Mouse (Mus musculus) Patski (cell line): ENCODE measurements around the gene Cgnl1. TPM values are rescaled to one million over a fixed set of nuclear protein-coding genes. Genes with fewer than 3 reads are reported as not detected.

Source experiments
- ATAC-seq: fragments of 100-300 bp; one replicate; pipeline ENCODE4 v1.8.0; 2021
- CTCF ChIA-PET: fragments of 350-600 bp; sonication (Branson Sonifier 250); formaldehyde crosslinking; loops from one replicate; lab custom pipeline; 2022; ENCODE audit warnings: inconsistent platforms; lab: Charles Lee
- POLR2A ChIA-PET: fragments of 350-600 bp; sonication (Branson Sonifier 250); formaldehyde crosslinking; loops from one replicate; lab custom pipeline; 2022; ENCODE audit warnings: antibody characterized with exemption, inconsistent platforms; lab: Charles Lee
- DNase-seq: peaks from one replicate; pipeline ENCODE4 v3.0.0-alpha.2; 2011; ENCODE audit warnings: low read depth, low spot score
- H3K27me3 ChIP-seq: fragments of 371-371 bp; one replicate; pipeline ENCODE4 v1.5.1; 2021
- CTCF ChIP-seq: fragments of 100-300 bp; IDR thresholded peaks from one replicate; pipeline ENCODE4 v1.5.1; 2021
- in situ Hi-C: fragments of 300-500 bp; cut with MboI; formaldehyde crosslinking; loops from 3 replicates; pipeline ENCODE4 v1.11.1; 2018; ENCODE audit warnings: low pct_unique_long_range_greater_than_20kb, mixed read lengths
- polyA plus RNA-seq: library from polyadenylated mRNA; unstranded; gene quantifications from one replicate; pipeline ENCODE4 v1.2.3, GENCODE M21; 2021

The Cgnl1 gene
- polyA plus RNA-seq, 1 experiment from 2014 or later, result 114 TPM

DNA sequence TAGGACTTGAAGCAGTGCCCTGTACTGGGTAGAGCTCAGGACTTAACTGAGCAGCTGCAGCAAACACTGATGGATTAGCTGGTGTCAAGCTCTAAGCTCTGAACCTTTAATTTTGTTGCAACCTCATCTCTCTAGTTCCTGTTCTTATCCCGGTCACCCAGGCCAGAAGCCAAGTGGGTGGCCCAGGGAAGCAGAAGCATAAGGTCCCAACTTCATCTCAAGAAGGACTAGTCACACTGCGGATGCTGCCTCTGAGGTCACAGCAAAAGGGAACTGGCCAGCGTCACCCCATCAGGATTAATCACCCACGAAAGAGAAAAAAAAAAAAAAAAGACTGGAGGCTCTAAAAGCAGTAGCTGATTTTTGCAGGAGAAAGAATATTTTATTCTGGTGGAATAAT, 14.5 kb downstream of the Cgnl1 start:
- POLR2A ChIA-PET, result interaction anchor here (0.6 to 1.2 kb wide), 2 partner anchors 9 to 22 kb away, joined by 3 to 4 read pairs; no protein-coding TSS in a partner anchor
- in situ Hi-C loops, result no loop called here
- no peak for ATAC-seq
- no peak for DNase-seq
- CTCF ChIA-PET, result interaction anchor here (1.2 kb wide), 1 partner anchor 23 kb away, joined by 3 read pairs; no protein-coding TSS in a partner anchor
- TF ChIP-seq CTCF, result no peak
- no peaks in the 10 kb centered on the region for H3K27me3 ChIP-seq

- TF ChIP-seq CTCF, result no peak
- ATAC-seq (no peak), DNase-seq (no peak)
- in situ Hi-C loops, result no loop called here
- CTCF ChIA-PET, result no interaction called here
- no peaks in the 10 kb centered on the region for H3K27me3 ChIP-seq
- POLR2A ChIA-PET, result no interaction called here
Measured at GRCm38 (mm10) chr9:71753981-71754380, 17.4 kb downstream of the Cgnl1 start.

DNA sequence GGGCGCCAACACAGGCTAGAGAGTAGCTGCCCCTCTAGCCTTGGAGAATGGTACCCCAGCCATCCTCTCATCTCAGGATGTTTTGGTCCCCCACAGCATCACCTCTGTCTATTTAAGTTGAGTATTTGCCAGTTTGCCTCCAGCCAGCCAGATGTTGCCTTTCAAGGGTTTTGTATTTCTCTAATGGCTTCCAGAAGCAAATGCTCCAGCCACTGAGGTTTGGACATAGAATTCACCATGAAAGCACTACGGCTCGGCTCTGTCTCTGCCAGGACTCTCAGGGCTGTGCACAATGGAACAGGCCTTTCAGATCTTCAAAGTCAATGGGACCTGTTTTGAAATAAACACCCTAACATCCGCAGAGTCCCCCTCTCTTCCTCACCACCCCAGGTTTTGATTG, 17.9 kb downstream of the Cgnl1 start:
- ATAC-seq, result no peak
- CTCF ChIA-PET, result no interaction called here
- no peaks in the 10 kb centered on the region for H3K27me3 ChIP-seq
- TF ChIP-seq CTCF, result no peak
- POLR2A ChIA-PET, result no interaction called here
- no peak for DNase-seq
- in situ Hi-C loops, result no loop called here

DNA sequence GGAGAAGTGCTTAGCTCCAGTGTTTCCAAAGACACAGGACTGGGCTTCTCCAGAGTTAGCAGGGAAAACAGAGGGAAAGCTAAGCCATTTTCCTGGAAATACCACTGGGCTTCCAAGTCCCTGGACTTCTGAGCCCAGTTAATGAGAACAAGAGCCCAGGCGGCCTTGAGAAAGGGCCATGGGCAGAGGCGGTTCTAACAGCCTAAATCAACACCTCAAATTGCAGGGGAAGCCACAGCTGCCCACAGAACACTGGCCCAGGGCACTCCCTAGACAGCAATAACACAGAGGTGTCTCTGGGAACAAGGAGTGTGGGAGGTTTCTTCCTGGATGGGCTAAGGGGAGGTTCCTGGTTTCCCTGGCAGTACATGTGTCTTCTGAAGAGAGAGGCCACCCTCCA, 18.3 kb downstream of the Cgnl1 start:
- H3K27me3 ChIP-seq, result no peaks in the 10 kb centered on the region

GRCm38 (mm10) chr9:71750015-71750672, 21.3 kb downstream of the Cgnl1 start:
- ChIA-PET CTCF (no interaction called here), POLR2A (no interaction called here)
- DNase-seq, result no peak
- TF ChIP-seq CTCF, result no peak
- no peaks in the 10 kb centered on the region for H3K27me3 ChIP-seq
- ATAC-seq, result no peak
- in situ Hi-C loops, result no loop called here

More for the DNA sequence above, 18.3 kb downstream of the Cgnl1 start:
- ChIA-PET CTCF (no interaction called here), POLR2A (no interaction called here)
- in situ Hi-C loops, result no loop called here
- ATAC-seq (no peak), DNase-seq (no peak)
- TF ChIP-seq CTCF, result no peak

GRCm38 (mm10) chr9:71746405-71746804, 25.0 kb downstream of the Cgnl1 start:
- DNase-seq (no peak), ATAC-seq (no peak)
- in situ Hi-C loops, result no loop called here
- ChIA-PET CTCF (interaction anchor here (1.2 to 1.9 kb wide), 2 partner anchors 15 to 18 kb away, joined by 3 to 7 read pairs; no protein-coding TSS in a partner anchor), POLR2A (no interaction called here)
- TF ChIP-seq CTCF, result no peak
- no peaks in the 10 kb centered on the region for H3K27me3 ChIP-seq

- CTCF ChIA-PET, result interaction anchor here (1.1 kb wide), 1 partner anchor 9 kb away, joined by 3 read pairs; no protein-coding TSS in a partner anchor
- ATAC-seq (no peak), DNase-seq (no peak)
- H3K27me3 ChIP-seq, result no peaks in the 10 kb centered on the region
- TF ChIP-seq CTCF, result no peak
- in situ Hi-C loops, result no loop called here
- POLR2A ChIA-PET, result no interaction called here
Measured at GRCm38 (mm10) chr9:71738081-71738930, 33.1 kb downstream of the Cgnl1 start.

DNA sequence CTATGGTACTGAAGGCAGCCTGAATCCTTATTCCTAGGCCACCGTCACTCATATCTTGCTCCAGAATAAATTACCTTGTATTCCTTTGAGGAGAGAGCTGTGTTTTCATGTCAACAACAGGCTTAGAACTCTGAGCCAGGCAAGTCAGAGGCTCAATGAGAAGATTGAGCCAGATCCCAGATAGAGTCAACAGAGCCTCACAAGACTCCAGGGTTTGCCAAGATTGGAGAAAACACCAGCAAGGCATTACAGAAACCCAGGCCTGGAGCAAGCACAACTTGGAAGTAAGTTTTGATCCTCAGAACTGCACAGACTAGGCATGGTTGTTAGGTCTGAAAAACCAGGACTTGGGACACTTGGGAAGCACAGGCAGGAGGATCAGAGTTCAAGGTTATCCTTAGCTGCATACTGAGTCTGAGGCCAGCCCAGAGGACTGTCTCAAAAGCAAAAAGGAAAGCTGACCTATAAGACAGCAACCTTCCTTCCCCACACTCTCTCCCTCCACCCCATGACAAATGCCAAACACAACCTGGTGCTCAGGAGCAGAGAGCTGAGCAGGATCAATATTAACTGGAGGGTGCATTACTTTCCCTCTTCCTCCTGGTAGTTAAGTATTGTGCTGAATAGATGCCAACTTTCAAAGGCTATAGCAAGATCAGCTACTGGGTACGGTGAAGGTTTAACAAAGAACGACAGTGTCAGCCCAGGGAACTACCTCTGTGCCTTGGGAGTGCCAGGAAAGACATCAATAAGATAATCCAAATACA, 34.0 kb downstream of the Cgnl1 start:
- no peak for TF ChIP-seq CTCF
- POLR2A ChIA-PET, result no interaction called here
- CTCF ChIA-PET, result interaction anchor here (0.9 to 1.1 kb wide), 2 partner anchors 8 to 27 kb away, joined by 3 read pairs; no protein-coding TSS in a partner anchor
- no peak for DNase-seq
- no peak for ATAC-seq
- in situ Hi-C loops, result no loop called here
- H3K27me3 ChIP-seq, result no peaks in the 10 kb centered on the region

- TF ChIP-seq CTCF, result no peak
- ChIA-PET POLR2A (no interaction called here), CTCF (interaction anchor here (1.1 kb wide), 1 partner anchor 9 kb away, joined by 3 read pairs; no protein-coding TSS in a partner anchor)
- ATAC-seq, result no peak
- in situ Hi-C loops, result no loop called here
- no peaks in the 10 kb centered on the region for H3K27me3 ChIP-seq
- DNase-seq, result no peak
Measured at GRCm38 (mm10) chr9:71735886-71736285, 35.5 kb downstream of the Cgnl1 start.

DNA sequence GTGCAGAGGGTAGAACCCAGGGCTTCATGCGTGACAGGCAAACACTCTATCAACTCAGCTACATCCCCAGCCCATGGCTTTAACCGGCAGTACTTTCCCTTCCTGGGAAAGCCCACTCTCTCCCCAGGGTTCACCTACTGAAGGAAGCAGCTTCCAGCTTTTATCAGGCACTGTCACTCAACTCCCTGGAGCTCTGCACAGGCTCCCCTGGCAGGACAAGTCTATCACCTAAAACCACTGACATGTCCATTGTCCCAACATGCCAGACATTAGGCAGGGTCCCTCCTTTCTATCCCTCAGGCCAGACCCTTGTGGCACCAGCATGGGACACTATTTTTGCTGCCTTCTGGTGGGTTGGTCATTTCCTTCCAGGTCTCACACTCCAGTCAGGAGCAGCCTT, 37.8 kb downstream of the Cgnl1 start:
- ATAC-seq (no peak), DNase-seq (no peak)
- no peak for TF ChIP-seq CTCF
- ChIA-PET CTCF (interaction anchor here (0.9 kb wide), 1 partner anchor 24 kb away, joined by 3 read pairs; no protein-coding TSS in a partner anchor), POLR2A (no interaction called here)
- in situ Hi-C loops, result no loop called here
- no peaks in the 10 kb centered on the region for H3K27me3 ChIP-seq
